Mouse (Mus musculus): ENCODE measurements around the gene Dusp5. TPM values are rescaled to one million over a fixed set of nuclear protein-coding genes. Genes with fewer than 3 reads are reported as not detected.
"Not testable (repeated sequence)": the region's sequence is repeated elsewhere in the genome, so short reads cannot be mapped to it uniquely, and the experiment has no call there.

Gene Dusp5
- total RNA-seq, 2 experiments from 2014 or later, result 6.5 to 13.6 TPM

GRCm38 (mm10) chr19:53574131-53574530 lies 45.2 kb downstream of the Dusp5 start:
- DNase-seq (ENCODE audit: low spot score in 2 of 2), result no peak

DNA sequence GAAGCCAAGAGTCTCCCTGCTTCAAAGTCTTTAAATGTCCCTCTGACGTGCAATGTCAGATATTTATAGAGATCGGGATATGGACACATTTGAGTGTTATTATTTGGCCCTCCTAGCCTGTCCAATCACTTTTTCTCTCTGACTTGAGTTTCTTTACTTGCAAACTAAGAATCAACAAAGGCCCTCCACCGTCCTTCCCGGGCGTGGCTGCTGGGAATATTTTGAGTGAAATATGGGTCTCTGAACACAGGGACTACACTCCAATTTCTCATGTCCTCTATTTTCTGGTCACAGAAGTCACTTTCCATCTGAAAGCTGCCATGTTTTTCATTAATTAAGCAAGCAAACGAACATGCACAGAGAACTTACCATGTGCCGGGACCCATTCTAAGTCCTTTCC lies 45.6 kb downstream of the Dusp5 start:
- no peak for DNase-seq (ENCODE audit: low spot score in 2 of 2)

- DNase-seq (ENCODE audit: low spot score in 2 of 2), result no peak
Observed at GRCm38 (mm10) chr19:53575296-53576010, 46.5 kb downstream of the Dusp5 start.

- no peak for DNase-seq (ENCODE audit: low spot score in 2 of 2)
Observed at GRCm38 (mm10) chr19:53576061-53576460, 47.2 kb downstream of the Dusp5 start.

DNA sequence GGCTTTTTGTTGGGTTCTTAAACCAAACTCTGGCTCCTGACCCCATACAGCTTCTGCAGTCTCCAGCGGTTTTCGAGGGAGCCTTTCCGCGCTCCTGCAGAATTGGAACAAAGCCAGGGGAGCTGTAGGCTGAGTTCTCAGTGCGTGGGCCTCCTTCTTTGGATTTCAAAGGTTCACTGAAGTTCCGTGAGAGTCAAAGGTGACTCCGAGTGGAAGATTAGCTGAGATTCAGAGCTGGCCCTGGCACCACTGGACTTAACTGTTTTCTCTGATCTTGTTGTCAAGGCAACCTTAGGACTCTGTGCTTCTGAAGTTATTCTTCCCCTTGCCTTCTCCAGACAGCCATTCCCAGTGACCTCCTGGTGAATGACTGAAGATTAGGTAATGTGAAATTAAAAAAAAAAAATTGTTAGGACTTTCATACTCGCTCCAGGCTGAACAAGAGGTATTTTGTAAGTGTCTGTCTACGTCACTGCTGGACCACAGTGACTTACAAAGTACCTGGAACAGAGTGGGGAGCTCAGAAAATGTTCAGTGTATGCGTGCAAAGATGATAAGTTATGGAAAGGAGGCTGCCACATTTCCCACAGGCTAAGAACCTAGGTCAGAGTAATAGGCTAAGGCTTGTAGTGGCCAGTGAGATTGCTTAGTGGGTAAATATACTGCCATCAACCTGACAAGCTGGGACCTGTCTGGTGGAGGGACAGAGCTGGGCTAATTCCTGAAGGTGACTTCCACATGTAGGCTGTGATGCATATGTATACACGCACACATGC lies 48.3 kb downstream of the Dusp5 start:
- DNase-seq (ENCODE audit: low spot score in 2 of 2), result no peak

GRCm38 (mm10) chr19:53578597-53579252 lies 49.8 kb downstream of the Dusp5 start:
- peak; percentile 55 to 59 for DNase-seq (ENCODE audit: low spot score in 2 of 2)

DNA sequence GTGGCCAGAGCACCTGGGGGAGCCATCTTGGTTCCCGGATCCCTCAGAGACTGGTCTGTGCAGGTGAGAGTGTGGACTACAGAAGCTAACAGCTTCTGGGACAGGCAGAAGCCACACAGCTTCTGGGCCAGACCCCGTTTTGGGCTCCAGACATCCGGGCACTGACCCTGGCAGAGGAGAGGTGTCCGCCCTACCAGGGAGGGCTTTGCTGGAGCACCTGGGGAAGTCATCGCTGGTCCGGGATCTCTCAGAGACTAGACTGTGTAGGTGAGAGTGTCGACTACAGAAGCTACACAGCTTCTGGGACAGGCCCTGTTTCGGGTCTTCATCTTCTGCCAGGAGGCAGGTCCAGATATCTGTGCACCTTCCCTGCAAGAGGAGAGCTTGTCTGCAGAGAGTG lies 51.4 kb downstream of the Dusp5 start:
- not testable (repeated sequence) for DNase-seq (ENCODE audit: low spot score in 2 of 2)

DNA sequence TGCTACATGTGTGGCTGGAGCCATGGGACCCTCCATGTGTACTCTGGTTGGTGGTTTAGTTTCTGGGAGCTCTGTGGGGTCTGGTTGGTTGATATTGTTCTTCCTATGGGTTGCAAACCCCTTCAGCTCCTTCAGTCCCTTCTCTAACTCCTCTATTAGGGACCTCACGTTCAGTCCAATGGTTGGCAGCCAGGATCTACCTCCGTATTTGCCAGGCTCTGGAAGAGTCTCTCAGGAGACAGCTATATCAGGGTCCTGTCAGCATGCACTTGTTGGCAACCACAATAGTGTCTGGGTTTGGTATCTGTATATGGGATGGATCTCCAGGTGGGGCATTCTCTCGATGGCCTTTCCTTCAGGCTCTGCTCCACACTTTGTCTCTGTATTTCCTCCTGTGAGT lies 58.8 kb downstream of the Dusp5 start:
- DNase-seq (ENCODE audit: low spot score in 2 of 2), result not testable (repeated sequence)

- not testable (repeated sequence) for DNase-seq (ENCODE audit: low spot score in 2 of 2)
Observed at GRCm38 (mm10) chr19:53588968-53589367, 60.1 kb downstream of the Dusp5 start, which contains the start of gene Nutf2-ps1. TSS of gene Nutf2-ps1 (minus strand) at chr19:53589068.

Other genes with a start within 250 kb of the Dusp5 start
- 10 to 100 TPM; 29.2 to 35.0 TPM for gene Mxi1, start 218.6 kb upstream of the Dusp5 start, total RNA-seq (2021)
- gene Gm10197, start 157.3 kb upstream of the Dusp5 start, total RNA-seq (2021), result not detected
- 10 to 100 TPM; 41.5 to 44.2 TPM for gene Smndc1, start 138.5 kb upstream of the Dusp5 start, total RNA-seq (2021)
- gene Nutf2-ps1, start 60.0 kb downstream of the Dusp5 start, total RNA-seq (2021), result 10 to 100 TPM; 63.0 to 71.1 TPM
- gene Smc3, start 71.3 kb downstream of the Dusp5 start, total RNA-seq (2021), result 10 to 100 TPM; 24.7 to 30.2 TPM
- gene Rbm20, start 148.2 kb downstream of the Dusp5 start, total RNA-seq (2021), result 1 to 10 TPM; 1.0 to 1.2 TPM